Mouse (Mus musculus) kidney, adult 9 months (tissue): ENCODE measurements around the gene Slc27a3.

ENCODE experiments used
- DNase-seq: peaks from one replicate; pipeline ENCODE4 v3.0.0; 2022

Gene Slc27a3

DNA sequence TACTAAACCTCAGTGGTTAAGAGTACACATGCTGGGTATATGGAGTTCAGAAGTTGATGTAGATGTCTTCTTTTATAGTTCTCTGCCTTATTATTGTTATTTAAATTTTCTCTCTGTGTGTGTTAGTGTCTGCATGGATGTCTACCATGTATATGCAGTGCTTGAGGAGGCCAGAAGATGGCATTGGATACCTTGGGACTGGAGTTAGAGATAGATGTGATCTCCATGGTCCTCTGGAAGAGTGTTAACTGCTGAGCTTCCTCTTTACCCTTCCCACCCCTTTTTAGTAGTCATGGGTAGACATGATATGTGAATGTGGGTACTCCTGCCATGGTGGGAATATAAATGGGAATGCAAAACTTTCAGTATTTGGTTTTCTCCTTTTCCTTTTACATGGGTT, 54.2 kb downstream of the Slc27a3 start:
- no peak for DNase-seq
